Mouse (Mus musculus) mouse embryonic stem cell (cell line): Measurements from ENCODE around the gene Sav1.

Experiments used
- in situ Hi-C, 2 experiments: fragments of 300-500 bp; cut with MboI; formaldehyde crosslinking; loops; 1 replicate in 1 of 2; 3 replicates in 1 of 2; pipeline ENCODE4 v1.14.3; 2019 to 2020; ENCODE audit warnings: low sequenced_read_pairs in 2 of 2, low pct_unique_long_range_greater_than_20kb in 1 of 2, mixed read lengths in 1 of 2; ENCODE audit not compliant: unreplicated experiment in 1 of 2

Sav1 gene

GRCm38 (mm10) chr12:69986786-69987497, at the start of gene Sav1:
TSS of gene Sav1 (minus strand) at chr12:69987002.
- in situ Hi-C loops = no loop called here

GRCm38 (mm10) chr12:70026233-70026632, 39.4 kb upstream of the Sav1 start:
- in situ Hi-C loops = no loop called here

GRCm38 (mm10) chr12:70025431-70025830, 38.6 kb upstream of the Sav1 start:
- in situ Hi-C loops = no loop called here

- in situ Hi-C loops = no loop called here
These were observed 36.8 kb upstream of the Sav1 start for GRCm38 (mm10) chr12:70023580-70023979.

- in situ Hi-C loops = no loop called here
These were observed 31.4 kb upstream of the Sav1 start for GRCm38 (mm10) chr12:70018153-70018552.

GRCm38 (mm10) chr12:70015936-70016335, 29.1 kb upstream of the Sav1 start:
- in situ Hi-C loops = no loop called here

GRCm38 (mm10) chr12:70011681-70012080, 24.9 kb upstream of the Sav1 start:
- in situ Hi-C loops = no loop called here

GRCm38 (mm10) chr12:70010356-70010755, 23.6 kb upstream of the Sav1 start:
- in situ Hi-C loops = no loop called here

GRCm38 (mm10) chr12:70005103-70005502, 18.3 kb upstream of the Sav1 start:
- in situ Hi-C loops = no loop called here

- in situ Hi-C loops = no loop called here
These were observed 11.6 kb upstream of the Sav1 start for GRCm38 (mm10) chr12:69998186-69998983.

- in situ Hi-C loops = no loop called here
These were observed 8.6 kb upstream of the Sav1 start for GRCm38 (mm10) chr12:69995382-69995781.

- in situ Hi-C loops = no loop called here
These were observed 500 bp downstream of the Sav1 start for GRCm38 (mm10) chr12:69986241-69986762.

GRCm38 (mm10) chr12:69985546-69985945, 1.3 kb downstream of the Sav1 start:
- in situ Hi-C loops = no loop called here

GRCm38 (mm10) chr12:69982874-69983273, 3.9 kb downstream of the Sav1 start:
- in situ Hi-C loops = no loop called here

GRCm38 (mm10) chr12:69977376-69977998, 9.3 kb downstream of the Sav1 start:
- in situ Hi-C loops = no loop called here

GRCm38 (mm10) chr12:69976688-69977087, 10.1 kb downstream of the Sav1 start:
- in situ Hi-C loops = no loop called here

GRCm38 (mm10) chr12:69973666-69974065, 13.1 kb downstream of the Sav1 start:
- in situ Hi-C loops = no loop called here

- in situ Hi-C loops = no loop called here
These were observed 18.6 kb downstream of the Sav1 start for GRCm38 (mm10) chr12:69968154-69968553.

- in situ Hi-C loops = no loop called here
These were observed 19.7 kb downstream of the Sav1 start for GRCm38 (mm10) chr12:69967112-69967511.
